Mouse (Mus musculus) midbrain, embryonic 10.5 days (tissue): ENCODE measurements at regions not wholly inside any gene's neighbourhood (a gene's known extent, or its start where the extent isn't known, plus 50 kb on each side); places are given as distances from the start of the nearest gene placed in this dataset.

ENCODE experiments used
- DNase-seq: peaks from one replicate; pipeline ENCODE4 v3.0.0-alpha.2; 2017; ENCODE audit warnings: low spot score
- H3K27ac ChIP-seq: fragments of 300-500 bp; sonication (generic); replicated peaks from 2 replicates; pipeline ENCODE4 v1.5.1; 2016; ENCODE audit warnings: mild to moderate bottlenecking
- H3K27me3 ChIP-seq: fragments of 300-500 bp; sonication (generic); 2 replicates; pipeline ENCODE4 v1.6.1; 2016; ENCODE audit warnings: low read depth, mild to moderate bottlenecking; ENCODE audit not compliant: poor library complexity, severe bottlenecking
- H3K36me3 ChIP-seq: fragments of 300-500 bp; sonication (generic); 2 replicates; pipeline ENCODE4 v1.6.1; 2016; ENCODE audit warnings: mild to moderate bottlenecking, moderate library complexity
- H3K4me1 ChIP-seq: fragments of 300-500 bp; sonication (generic); 2 replicates; pipeline ENCODE4 v1.6.1; 2016
- H3K4me3 ChIP-seq: fragments of 300-500 bp; sonication (generic); 2 replicates; pipeline ENCODE4 v1.5.1; 2016; ENCODE audit warnings: mild to moderate bottlenecking, moderate library complexity
- H3K9me3 ChIP-seq: fragments of 300-500 bp; sonication (generic); replicated peaks from 2 replicates; pipeline ENCODE4 v1.6.1; 2016; ENCODE audit warnings: mild to moderate bottlenecking
- WGBS: fragments of 180-500 bp; shearing (Covaris S2); methylation state at CpG from one replicate; pipeline ENCODE4 v1.1.7; 2016; 5-methylcytosine and 5-hydroxymethylcytosine counted together

DNA sequence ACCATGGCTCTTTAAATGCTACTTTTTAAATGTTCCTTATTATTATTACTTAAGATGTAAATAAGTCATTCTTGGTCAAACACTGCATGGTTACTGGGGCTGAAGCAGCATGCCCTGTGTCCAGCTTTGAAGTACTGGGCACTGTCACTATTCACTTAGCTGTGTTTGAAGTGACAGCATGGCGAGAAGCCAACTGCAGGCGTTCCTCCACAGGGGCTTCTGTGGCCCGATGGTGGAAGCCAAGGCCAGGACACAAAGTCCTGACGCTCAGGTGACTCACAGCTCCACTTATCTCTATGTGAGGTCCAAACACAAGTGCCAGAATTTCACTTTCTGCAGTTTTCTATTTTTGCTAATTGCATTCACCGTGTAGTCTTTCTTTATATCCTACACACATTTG lies 65.3 kb downstream of the Cdca7 start:
- no peak overlapping the region for H3K4me3 ChIP-seq
- H3K27me3 ChIP-seq: peaks cover 63% of the 10 kb centered on the region
- H3K9me3 ChIP-seq: no peaks in the 10 kb centered on the region
- no peak overlapping the region for H3K27ac ChIP-seq
- no peaks in the 10 kb centered on the region for H3K4me1 ChIP-seq
- 86% methylated on average over 5 of the region's 5 CpGs for WGBS
- H3K36me3 ChIP-seq: no peaks in the 10 kb centered on the region
- no peak for DNase-seq

DNA sequence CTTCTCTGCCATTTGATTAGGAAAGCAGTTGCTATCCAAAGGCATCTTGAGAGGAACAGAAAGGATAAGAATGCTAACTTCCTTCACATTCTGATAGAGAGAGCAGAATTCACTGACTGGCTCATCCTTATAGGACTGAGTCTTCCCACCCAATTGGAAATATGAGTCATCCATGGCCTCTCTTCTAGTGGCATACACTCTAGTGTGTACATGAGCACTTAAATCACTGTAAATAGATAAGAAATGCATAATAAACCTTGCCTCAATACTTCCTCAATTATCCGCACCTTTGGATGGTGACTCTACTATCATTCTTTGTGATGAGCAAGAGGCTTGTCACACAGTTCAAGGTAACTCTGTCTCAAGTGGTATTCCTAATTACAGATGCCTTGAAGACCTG lies 69.5 kb downstream of the Cdca7 start:
- H3K27ac ChIP-seq: no peak overlapping the region
- DNase-seq: no peak
- H3K27me3 ChIP-seq: peaks cover 58% of the 10 kb centered on the region
- 96% methylated on average over 1 of the region's 1 CpGs for WGBS
- no peaks in the 10 kb centered on the region for H3K4me1 ChIP-seq
- no peak overlapping the region for H3K4me3 ChIP-seq
- no peaks in the 10 kb centered on the region for H3K36me3 ChIP-seq
- no peaks in the 10 kb centered on the region for H3K9me3 ChIP-seq

DNA sequence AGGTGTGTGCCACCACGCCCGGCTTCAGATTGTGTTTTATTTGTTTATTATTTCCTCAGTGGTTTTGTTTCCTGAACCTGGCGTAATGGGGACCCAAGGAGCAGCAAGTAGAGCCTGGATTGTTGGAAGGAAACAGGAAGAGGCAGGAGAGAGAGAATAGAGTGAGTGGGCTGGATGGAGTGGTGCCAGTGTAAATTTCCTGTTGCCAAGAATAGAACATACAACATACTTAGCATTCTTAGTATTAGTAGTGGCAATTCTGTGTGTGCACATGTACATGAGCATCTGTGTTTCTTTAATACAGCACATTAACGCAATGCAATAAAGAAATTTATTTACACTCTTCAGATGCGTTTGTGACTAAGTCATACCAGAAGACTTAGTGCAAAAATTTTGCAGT lies 70.5 kb downstream of the Cdca7 start:
- Histone ChIP-seq H3K9me3 (no peaks in the 10 kb centered on the region), H3K36me3 (no peaks in the 10 kb centered on the region), H3K27ac (no peak overlapping the region), H3K27me3 (peaks cover 49% of the 10 kb centered on the region), H3K4me3 (no peak overlapping the region), H3K4me1 (no peaks in the 10 kb centered on the region)
- DNase-seq: no peak
- 93% methylated on average over 5 of the region's 5 CpGs for WGBS

DNA sequence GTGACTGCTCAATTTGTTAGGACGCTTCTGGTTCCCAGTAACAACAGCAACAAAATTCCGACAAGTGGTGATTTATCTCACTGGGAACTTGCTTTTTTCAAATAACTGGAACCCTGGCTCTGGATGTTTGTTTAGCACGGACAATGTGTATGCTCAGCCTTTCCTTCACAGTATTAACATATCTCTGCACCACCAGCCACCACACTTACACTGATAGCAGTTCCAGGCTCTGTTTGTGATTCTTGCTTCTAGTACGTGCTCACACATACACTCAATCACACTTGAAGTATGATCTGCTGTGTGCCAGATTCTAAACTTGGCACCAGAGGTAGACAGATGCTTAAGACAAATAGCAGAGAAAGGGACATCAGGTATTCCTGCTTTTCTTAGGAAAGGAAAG lies 71.0 kb downstream of the Cdca7 start:
- no peak for DNase-seq
- Histone ChIP-seq H3K27me3 (peaks cover 48% of the 10 kb centered on the region), H3K36me3 (no peaks in the 10 kb centered on the region), H3K27ac (no peak overlapping the region), H3K9me3 (no peaks in the 10 kb centered on the region), H3K4me3 (no peak overlapping the region), H3K4me1 (no peaks in the 10 kb centered on the region)
- WGBS: 84% methylated on average over 4 of the region's 4 CpGs

DNA sequence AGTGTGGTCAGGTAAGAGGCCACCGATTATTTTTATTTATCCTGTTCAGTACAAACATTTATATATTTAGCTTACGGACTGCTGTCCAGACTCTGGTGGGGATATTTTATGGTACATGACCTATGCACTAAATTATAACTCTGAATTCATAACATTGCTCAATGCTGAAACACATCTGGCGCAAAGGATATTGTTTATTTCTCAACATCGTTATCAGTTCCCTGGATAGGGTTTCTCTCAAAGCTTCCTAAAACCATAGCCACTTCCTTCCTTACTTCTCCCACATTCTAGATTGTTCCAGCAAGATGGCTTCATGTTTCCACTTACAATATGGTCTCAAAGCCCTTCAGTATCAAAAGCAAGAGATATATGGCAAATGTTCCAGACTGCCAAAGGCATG lies 75.3 kb downstream of the Cdca7 start:
- no peak overlapping the region for H3K4me3 ChIP-seq
- 91% methylated on average over 4 of the region's 4 CpGs for WGBS

DNA sequence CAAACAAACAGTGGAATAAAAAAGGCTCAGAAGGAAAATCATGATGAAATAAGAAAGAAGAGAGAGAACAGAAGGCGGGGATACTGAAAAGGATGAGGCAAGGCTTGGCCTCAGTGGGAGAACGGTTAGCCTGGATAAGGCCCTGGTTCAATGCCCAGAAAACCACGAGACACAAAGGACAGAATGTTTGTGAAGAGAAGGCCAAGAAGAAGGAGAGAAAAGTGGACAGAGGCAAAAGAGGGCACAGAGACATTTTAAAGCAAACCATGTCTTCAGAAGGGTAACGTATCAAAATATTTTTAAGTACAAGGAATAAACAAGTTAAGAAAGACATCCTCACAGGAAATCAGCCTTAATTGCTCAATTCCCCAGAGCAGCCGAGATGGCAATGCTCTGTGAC lies 78.6 kb downstream of the Cdca7 start:
- Histone ChIP-seq H3K27ac (no peak overlapping the region), H3K27me3 (peaks cover 54% of the 10 kb centered on the region), H3K9me3 (0 out of 2 replicates have a peak, but pooled peaks cover 7% of the 10 kb centered on the region), H3K4me1 (peaks cover 18% of the 10 kb centered on the region), H3K36me3 (no peaks in the 10 kb centered on the region), H3K4me3 (no peak overlapping the region)
- WGBS: 86% methylated on average over 5 of the region's 5 CpGs
- no peak for DNase-seq

More for the DNA sequence above, 75.3 kb downstream of the Cdca7 start:
- 0 out of 2 replicates have a peak, but pooled peaks cover 7% of the 10 kb centered on the region for H3K9me3 ChIP-seq
- H3K27me3 ChIP-seq: peaks cover 47% of the 10 kb centered on the region
- no peaks in the 10 kb centered on the region for H3K36me3 ChIP-seq
- H3K27ac ChIP-seq: no peak overlapping the region
- no peak for DNase-seq
- H3K4me1 ChIP-seq: peaks cover 4% of the 10 kb centered on the region

DNA sequence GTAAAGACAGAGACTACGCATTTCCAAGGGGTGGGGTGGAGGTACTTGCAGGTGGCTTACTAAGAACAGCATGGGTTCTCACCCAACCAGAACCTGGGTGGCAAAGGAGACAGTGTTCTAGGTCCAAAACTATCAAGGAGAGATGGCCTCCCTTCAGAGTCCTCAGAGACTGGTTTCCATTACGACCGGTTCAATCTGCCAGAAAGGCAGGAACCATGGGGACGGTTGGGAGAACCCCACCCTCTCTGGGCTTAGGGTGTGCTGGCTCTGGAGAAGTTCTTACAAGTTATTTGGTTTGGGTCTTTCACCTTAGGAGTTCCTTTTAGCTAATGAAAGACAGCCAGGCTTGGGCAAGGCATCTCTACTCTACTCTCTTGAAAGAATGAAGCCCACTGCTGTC lies 79.2 kb downstream of the Cdca7 start:
- DNase-seq: no peak
- 91% methylated on average over 4 of the region's 4 CpGs for WGBS
- peaks cover 18% of the 10 kb centered on the region for H3K4me1 ChIP-seq

DNA sequence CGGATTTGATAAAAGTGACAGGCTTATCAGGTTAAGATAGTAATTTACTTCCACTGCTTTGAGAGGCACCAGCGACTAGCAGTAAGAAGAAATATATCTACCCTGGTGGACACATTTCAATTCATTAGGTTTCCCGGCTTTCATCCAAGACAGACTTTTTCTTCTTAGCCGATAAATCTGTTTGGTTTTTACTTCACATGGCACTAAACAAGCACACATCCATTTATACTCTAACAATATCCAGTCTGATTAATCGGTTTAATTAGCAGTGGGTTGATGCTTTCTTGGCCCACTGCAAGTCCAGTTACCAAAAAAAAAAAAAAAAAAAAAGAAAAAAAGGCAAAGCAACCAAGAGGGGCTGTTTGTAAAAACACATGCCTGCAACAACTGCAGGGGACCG lies 79.6 kb downstream of the Cdca7 start:
- Histone ChIP-seq H3K27ac (no peak overlapping the region), H3K36me3 (no peaks in the 10 kb centered on the region), H3K4me3 (no peak overlapping the region), H3K27me3 (peaks cover 54% of the 10 kb centered on the region), H3K4me1 (peaks cover 18% of the 10 kb centered on the region), H3K9me3 (0 out of 2 replicates have a peak, but pooled peaks cover 7% of the 10 kb centered on the region)
- no peak for DNase-seq
- WGBS: 80% methylated on average over 6 of the region's 6 CpGs

More for the DNA sequence above, 79.2 kb downstream of the Cdca7 start:
- peaks cover 54% of the 10 kb centered on the region for H3K27me3 ChIP-seq
- no peak overlapping the region for H3K4me3 ChIP-seq
- no peak overlapping the region for H3K27ac ChIP-seq
- H3K9me3 ChIP-seq: 0 out of 2 replicates have a peak, but pooled peaks cover 7% of the 10 kb centered on the region
- H3K36me3 ChIP-seq: no peaks in the 10 kb centered on the region

DNA sequence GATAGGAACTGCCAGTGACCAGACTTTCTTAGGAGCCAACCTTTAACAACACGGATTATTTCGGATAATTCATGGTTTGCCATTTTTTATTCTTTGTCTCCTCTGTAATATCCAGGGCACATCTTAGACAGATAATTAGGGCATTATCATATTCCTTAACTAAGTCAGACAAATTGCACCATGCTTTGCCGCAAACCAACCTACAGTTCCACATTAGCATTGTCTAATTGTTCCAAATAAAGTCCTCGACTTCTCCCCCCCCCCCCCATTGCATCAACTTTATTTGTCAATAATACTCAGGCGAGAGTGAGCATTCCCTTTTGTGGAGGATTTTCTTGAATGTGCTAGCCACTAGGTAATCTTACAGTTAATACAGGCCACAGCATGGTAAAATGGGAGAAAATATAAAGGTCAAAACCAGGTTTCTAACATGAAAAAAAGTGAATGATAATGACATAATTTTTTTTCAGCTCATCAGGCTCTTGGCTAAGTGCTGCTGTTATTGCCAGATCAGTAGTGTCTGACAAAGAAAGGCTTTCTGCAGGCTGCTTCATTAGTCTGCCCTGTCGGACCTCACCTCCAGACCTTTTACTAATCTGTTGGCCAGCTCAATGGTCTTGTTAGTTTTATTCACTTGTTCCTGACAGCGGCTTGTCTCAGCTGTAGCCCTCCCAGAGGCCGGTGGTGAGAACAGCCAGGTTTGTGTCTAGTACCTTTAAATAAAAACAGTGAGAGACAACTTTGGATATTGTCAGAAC lies 80.3 kb downstream of the Cdca7 start:
- DNase-seq: no peak
- no peaks in the 10 kb centered on the region for H3K36me3 ChIP-seq
- peaks cover 60% of the 10 kb centered on the region for H3K27me3 ChIP-seq
- no peak overlapping the region for H3K27ac ChIP-seq
- WGBS: 49% methylated on average over 8 of the region's 8 CpGs
- no peak overlapping the region for H3K4me3 ChIP-seq
- H3K9me3 ChIP-seq: 0 out of 2 replicates have a peak, but pooled peaks cover 7% of the 10 kb centered on the region
- H3K4me1 ChIP-seq: peaks cover 18% of the 10 kb centered on the region

DNA sequence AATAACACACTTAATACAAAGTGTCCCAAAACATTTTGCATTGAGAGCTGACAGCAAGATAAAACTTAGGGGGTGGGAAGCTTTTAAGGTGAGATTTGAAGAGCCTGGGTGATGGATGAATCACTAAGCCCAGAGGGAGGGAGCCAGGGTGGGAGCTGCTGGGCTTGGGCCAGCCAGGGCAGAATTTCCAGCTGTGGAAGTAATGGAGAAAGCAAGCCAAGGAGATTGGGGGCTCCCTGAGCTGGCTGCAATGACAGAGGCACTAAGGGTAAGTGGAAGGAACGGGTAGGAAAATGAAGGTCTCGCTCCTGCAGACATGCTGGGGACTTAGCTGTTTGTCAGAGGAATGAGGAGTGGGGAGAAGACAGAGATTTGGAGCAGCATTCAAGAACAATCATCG lies 81.2 kb downstream of the Cdca7 start:
- DNase-seq: no peak
- 48% methylated on average over 3 of the region's 3 CpGs for WGBS
- peaks cover 18% of the 10 kb centered on the region for H3K4me1 ChIP-seq
- H3K4me3 ChIP-seq: no peak overlapping the region
- H3K27ac ChIP-seq: no peak overlapping the region
- no peaks in the 10 kb centered on the region for H3K36me3 ChIP-seq
- H3K9me3 ChIP-seq: 0 out of 2 replicates have a peak, but pooled peaks cover 7% of the 10 kb centered on the region
- peaks cover 60% of the 10 kb centered on the region for H3K27me3 ChIP-seq

DNA sequence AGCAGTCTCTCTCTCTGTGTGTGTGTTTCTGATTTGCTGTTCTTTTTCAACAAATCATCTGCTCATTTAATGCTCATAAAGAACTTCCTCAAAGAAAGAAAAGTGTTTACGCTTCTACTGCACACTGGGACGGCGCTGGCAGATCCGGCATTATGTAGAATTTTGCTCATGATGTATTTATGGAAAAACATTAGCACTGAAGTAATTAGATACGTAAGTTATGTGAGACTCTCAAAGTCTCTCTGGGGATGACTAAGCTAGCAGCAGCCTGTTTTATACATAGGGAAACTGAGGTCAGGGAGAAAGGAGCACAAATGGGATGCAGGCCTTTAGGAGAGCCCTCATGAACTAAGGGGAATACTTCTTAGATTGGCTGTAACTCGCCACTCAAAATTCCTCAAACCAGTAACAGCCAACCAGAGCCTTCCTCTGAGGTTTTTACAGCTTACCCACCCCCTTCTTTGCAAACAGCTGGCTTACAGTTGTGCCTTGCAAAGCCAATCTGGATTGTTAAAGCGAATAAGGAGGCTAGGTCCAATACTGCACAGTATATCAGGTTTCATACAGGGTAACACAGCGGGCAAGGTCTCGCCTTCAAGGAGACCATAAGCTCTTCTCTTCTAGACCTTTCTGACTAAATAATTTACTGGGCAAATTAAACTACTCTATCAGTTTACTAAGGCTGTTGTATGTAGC lies 81.8 kb downstream of the Cdca7 start:
- Histone ChIP-seq H3K27me3 (peaks cover 60% of the 10 kb centered on the region), H3K4me3 (no peak overlapping the region), H3K4me1 (peaks cover 18% of the 10 kb centered on the region), H3K27ac (no peak overlapping the region), H3K9me3 (0 out of 2 replicates have a peak, but pooled peaks cover 2% of the 10 kb centered on the region), H3K36me3 (no peaks in the 10 kb centered on the region)
- DNase-seq: no peak
- 89% methylated on average over 9 of the region's 9 CpGs for WGBS

DNA sequence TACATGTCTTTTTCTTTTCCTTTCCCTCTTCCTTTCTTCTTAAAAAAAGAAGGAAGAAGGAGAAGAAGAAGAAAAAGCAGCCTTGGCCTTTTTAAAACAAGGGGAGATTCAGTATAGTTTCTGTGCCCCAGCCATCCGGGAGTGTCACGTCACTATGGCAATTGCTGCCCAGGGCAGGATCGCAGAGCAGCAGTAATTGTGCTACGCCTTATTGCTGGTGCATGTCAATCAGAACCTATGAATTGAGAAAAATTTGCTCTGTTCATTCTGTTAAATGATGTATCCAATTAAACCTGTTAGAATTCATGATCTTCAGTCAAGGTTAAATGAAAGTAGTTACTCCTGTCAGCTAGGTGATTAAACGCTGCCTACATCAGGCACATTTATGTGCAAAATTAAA lies 85.4 kb downstream of the Cdca7 start:
- 86% methylated on average over 5 of the region's 5 CpGs for WGBS
- no peak for DNase-seq
- Histone ChIP-seq H3K36me3 (no peaks in the 10 kb centered on the region), H3K4me3 (no peak overlapping the region), H3K4me1 (peaks cover 17% of the 10 kb centered on the region), H3K9me3 (no peaks in the 10 kb centered on the region), H3K27ac (no peak overlapping the region), H3K27me3 (peaks cover 56% of the 10 kb centered on the region)

DNA sequence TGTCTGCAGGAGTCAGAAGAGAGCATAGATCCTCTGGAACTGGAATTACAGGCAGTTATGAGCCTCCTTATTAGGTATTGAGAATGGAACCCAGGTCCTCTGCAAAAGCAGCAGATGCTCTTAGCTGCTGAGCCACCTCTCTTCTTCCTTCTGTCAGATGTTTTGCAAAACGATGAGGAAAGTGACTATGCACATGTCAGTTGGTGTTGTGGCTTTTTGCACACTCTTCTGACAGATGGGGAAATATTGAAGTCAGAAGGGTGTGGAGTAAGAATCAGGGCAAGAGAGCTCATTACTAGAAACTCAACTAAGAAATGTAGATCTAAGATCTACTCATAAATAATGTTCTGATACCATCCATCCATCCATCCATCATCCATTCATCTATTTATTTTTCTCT lies 102.4 kb downstream of the Cdca7 start:
- 73% methylated on average over 1 of the region's 1 CpGs for WGBS

More for the DNA sequence above, 102.4 kb downstream of the Cdca7 start:
- Histone ChIP-seq H3K4me1 (no peaks in the 10 kb centered on the region), H3K27me3 (no peaks in the 10 kb centered on the region), H3K36me3 (no peaks in the 10 kb centered on the region), H3K9me3 (no peaks in the 10 kb centered on the region), H3K27ac (no peak overlapping the region), H3K4me3 (no peak overlapping the region)
- no peak for DNase-seq
